Mouse (Mus musculus) embryonic facial prominence, embryonic 11.5 days (tissue): ENCODE results near the gene Spns2. TPM values are rescaled to one million over a fixed set of nuclear protein-coding genes. Genes with fewer than 3 reads are reported as not detected.

Experiments used
- ATAC-seq: fragments of 200-750 bp; cut with Nextera tagmentation; replicated peaks from 2 replicates; pipeline ENCODE4 v1.8.0; 2017; ENCODE audit warnings: low read depth; ENCODE audit not compliant: insufficient number of reproducible peaks, low FRiP score, low TSS enrichment
- DNase-seq: peaks from one replicate; pipeline ENCODE4 v3.0.0-alpha.2; 2015; ENCODE audit warnings: low spot score
- H3K27ac ChIP-seq: fragments of 300-500 bp; sonication (generic); replicated peaks from 2 replicates; pipeline ENCODE4 v1.5.1; 2014; ENCODE audit warnings: mild to moderate bottlenecking, low read depth, low read length, control low read depth
- H3K27me3 ChIP-seq: fragments of 300-500 bp; sonication (generic); 2 replicates; pipeline ENCODE4 v1.6.1; 2014; ENCODE audit warnings: mild to moderate bottlenecking, low read length, moderate library complexity, mixed read lengths; ENCODE audit not compliant: control insufficient read depth, insufficient read depth
- H3K36me3 ChIP-seq: fragments of 300-500 bp; sonication (generic); replicated peaks from 2 replicates; pipeline ENCODE4 v1.6.1; 2014; ENCODE audit warnings: low read depth, mild to moderate bottlenecking, low read length, moderate library complexity, mixed read lengths; ENCODE audit not compliant: control insufficient read depth, insufficient read depth
- H3K4me1 ChIP-seq: fragments of 300-500 bp; sonication (generic); 2 replicates; pipeline ENCODE4 v1.6.1; 2014; ENCODE audit warnings: low read length, mixed read lengths; ENCODE audit not compliant: control insufficient read depth, insufficient read depth
- H3K4me2 ChIP-seq: fragments of 300-500 bp; sonication (generic); 2 replicates; pipeline ENCODE4 v1.6.1; 2014; ENCODE audit warnings: low read depth, mild to moderate bottlenecking, control low read depth, low read length, moderate library complexity
- H3K4me3 ChIP-seq: fragments of 300-500 bp; sonication (generic); 2 replicates; pipeline ENCODE4 v1.5.1; 2014; ENCODE audit warnings: low read depth, low read length, control low read depth
- H3K9ac ChIP-seq: fragments of 300-500 bp; sonication (generic); replicated peaks from 2 replicates; pipeline ENCODE4 v1.6.1; 2014; ENCODE audit warnings: mild to moderate bottlenecking, control low read depth, low read length
- H3K9me3 ChIP-seq: fragments of 300-500 bp; sonication (generic); replicated peaks from 2 replicates; pipeline ENCODE4 v1.6.1; 2016; ENCODE audit warnings: mild to moderate bottlenecking, low read length, inconsistent platforms, mixed read lengths; ENCODE audit not compliant: control insufficient read depth
- WGBS: fragments of 180-500 bp; shearing (Covaris S2); extraction: QIAGEN DNeasy Blood & Tissue Kit; methylation state at CpG from one replicate; pipeline ENCODE4 v1.1.7; 2014; 5-methylcytosine and 5-hydroxymethylcytosine counted together
- polyA plus RNA-seq: library from polyadenylated mRNA; unstranded; fragments of >200 nt; fragmentation: Nextera tagmentation; extraction: Ambion mirVana; gene quantifications from 2 replicates; pipeline ENCODE4 v1.2.1, GENCODE M21; 2014

The Spns2 gene
- polyA plus RNA-seq, 1 experiment from 2014 or later, result 3.0 TPM

DNA sequence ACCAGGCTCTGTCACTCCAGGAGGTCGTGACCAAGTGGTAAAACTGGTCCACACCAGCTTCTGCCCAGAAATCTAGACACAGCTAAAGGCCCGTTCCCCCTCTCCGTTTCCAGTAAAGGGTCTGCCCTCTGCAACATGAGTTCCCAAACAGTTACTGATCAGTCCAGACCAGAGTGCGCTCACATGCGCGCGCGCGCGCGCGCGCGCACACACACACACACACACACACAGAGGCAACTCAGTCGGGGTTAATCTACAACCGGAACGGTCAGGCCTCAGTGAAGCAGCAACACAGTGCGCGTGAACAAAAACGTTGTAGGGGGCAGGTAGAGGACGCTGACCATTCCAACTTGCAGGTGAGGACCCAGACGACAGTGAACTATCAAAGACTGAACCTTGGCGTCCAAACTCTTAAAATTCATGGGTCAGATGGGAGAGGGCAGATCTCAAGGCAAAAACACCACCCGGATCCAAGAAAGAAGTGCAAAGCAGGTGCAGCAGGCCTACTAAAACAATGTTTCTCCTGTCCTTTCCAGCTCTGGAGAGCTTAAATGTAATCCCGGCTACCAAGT lies 79.1 kb downstream of the Spns2 start:
- Histone ChIP-seq H3K4me3 (peak overlapping the region; percentile 64), H3K4me1 (0 out of 2 replicates have a peak, but pooled peaks cover 2% of the 10 kb centered on the region), H3K9ac (peak overlapping the region; percentile 10; the same call in 1 of the 2 replicates), H3K27ac (no peak overlapping the region), H3K9me3 (no peaks in the 10 kb centered on the region), H3K36me3 (no peaks in the 10 kb centered on the region), H3K27me3 (no peaks in the 10 kb centered on the region), H3K4me2 (peak overlapping the region; percentile 95)
- DNase-seq (peak; percentile 14), ATAC-seq (0 out of 2 replicates have a peak, but pooled peaks have one; percentile 8)
- under 1% methylated on average over 25 of the region's 25 CpGs for WGBS

DNA sequence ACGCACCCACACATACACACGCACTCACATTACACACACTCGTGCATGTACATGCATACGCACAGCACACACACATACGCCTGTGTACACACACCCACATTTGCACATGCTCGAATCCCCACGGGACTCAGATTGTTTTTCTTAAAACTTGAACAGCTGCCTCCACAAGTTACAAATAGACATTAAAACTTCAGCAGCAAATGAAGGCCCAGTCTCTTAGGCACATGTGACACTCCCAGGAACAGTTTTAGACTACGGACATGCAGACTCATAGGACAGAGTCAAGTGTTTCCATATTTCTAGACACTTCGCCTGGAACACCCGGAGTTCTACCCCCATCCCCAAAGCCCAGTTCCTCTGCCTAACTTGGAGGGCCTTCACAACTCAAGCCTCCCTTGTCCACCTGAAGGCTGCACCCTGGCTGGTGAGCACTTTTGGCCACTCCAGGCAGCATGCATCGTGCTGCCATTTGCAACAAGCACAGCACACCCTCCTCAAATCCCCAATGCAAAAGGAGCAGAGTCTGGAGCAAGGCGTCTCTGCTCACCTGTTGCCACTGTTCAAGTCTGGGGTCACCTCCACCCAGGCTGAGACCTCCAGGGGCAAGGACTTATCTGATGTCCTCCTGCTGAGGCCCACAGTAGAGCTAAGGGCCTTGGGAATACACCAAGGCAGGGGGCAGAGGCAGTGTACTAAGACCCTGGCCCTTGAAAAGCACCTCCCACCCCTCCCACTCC lies 79.9 kb downstream of the Spns2 start:
- no peak overlapping the region for H3K4me3 ChIP-seq
- H3K27me3 ChIP-seq, result no peaks in the 10 kb centered on the region
- 0 out of 2 replicates have a peak, but pooled peaks cover 2% of the 10 kb centered on the region for H3K4me1 ChIP-seq
- DNase-seq (no peak), ATAC-seq (no peak)
- 70% methylated on average over 12 of the region's 12 CpGs for WGBS
- no peaks in the 10 kb centered on the region for H3K9me3 ChIP-seq
- peak overlapping the region; percentile 95; the same call in 1 of the 2 replicates for H3K4me2 ChIP-seq
- no peaks in the 10 kb centered on the region for H3K36me3 ChIP-seq
- no peak overlapping the region for H3K9ac ChIP-seq
- no peak overlapping the region for H3K27ac ChIP-seq

DNA sequence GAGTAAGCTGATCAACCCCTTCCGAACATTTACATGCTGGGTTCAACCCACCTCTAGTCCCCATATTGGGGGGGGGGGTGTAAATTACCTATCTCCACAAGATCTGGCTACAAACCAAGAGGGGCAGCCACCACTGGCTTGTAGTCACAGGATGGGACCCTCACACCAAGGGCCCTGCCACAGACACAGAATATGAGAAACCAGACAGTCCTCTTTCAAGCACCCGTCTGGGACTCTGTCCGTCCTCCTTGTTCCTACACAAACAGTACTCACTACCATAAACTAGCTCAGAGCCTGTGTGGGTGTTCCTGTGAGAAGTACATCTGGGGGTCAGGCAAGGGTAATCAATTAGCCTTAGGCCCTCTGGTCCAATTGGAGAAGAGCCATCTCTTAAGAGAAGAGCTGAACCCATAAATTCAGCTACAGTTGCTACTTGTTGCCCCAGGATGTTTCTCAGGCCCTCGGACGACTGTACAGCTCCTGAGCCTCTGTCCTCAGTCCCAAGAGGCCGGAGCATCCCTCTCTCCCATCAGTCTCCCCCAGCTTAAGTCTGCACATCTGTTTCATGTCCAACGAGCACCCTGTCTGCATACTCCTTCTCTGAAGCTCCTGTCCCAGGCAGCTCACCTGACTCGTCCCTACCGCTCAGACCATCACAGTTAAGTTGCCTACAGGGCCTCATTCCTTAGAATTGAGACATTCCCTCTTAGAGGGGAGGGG lies 81.1 kb downstream of the Spns2 start:
- WGBS, result 59% methylated on average over 9 of the region's 9 CpGs
- DNase-seq, result no peak
- no peak for ATAC-seq
- Histone ChIP-seq H3K4me1 (0 out of 2 replicates have a peak, but pooled peaks cover 2% of the 10 kb centered on the region), H3K4me3 (no peak overlapping the region), H3K27ac (no peak overlapping the region), H3K27me3 (no peaks in the 10 kb centered on the region), H3K9me3 (no peaks in the 10 kb centered on the region), H3K36me3 (no peaks in the 10 kb centered on the region), H3K9ac (no peak overlapping the region), H3K4me2 (no peak overlapping the region)

DNA sequence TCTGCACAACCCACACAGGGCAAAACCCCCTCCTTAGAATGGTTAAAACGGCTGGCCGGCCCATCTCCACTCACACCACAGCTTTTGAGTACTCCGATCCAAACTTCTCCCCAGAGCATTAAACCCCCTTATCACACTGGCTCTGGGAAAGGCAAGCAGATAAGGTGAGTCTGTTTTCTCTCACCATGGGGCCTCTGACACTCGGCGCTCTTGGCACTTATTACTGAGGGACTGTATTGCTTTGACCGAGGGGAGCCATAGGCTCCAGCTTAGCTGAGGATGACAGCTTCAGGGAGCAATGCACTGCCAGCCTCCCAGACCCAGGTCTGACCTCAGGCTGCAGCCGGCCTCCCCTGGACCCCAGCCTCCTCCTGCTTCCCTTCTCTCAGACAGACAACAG lies 82.1 kb downstream of the Spns2 start:
- H3K9ac ChIP-seq, result no peak overlapping the region
- no peak for ATAC-seq
- H3K4me3 ChIP-seq, result no peak overlapping the region
- H3K4me1 ChIP-seq, result 0 out of 2 replicates have a peak, but pooled peaks cover 2% of the 10 kb centered on the region
- no peaks in the 10 kb centered on the region for H3K36me3 ChIP-seq
- H3K27ac ChIP-seq, result no peak overlapping the region
- 13% methylated on average over 7 of the region's 7 CpGs for WGBS
- no peak for DNase-seq
- no peaks in the 10 kb centered on the region for H3K27me3 ChIP-seq
- H3K4me2 ChIP-seq, result no peak overlapping the region
- no peaks in the 10 kb centered on the region for H3K9me3 ChIP-seq

DNA sequence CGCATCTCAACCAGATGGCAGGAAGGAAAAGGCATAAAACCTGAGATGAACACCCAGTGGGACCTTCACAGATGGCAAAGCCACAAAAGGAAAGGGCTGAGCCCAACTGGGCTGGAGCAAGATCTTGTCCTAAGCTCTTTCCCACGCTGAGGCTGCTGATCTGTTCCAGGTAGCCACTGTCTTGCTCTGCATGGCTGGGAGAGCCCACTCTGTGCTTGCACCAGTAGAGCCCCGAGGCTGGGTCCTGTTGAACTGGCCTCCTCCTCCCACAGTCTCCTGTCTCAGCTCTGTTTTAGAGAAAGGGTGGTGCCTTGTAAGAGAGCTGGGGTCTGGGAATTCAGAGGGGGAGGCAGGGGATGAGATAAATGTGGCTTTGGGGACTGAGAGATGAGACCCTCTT lies 82.6 kb downstream of the Spns2 start:
- no peak for ATAC-seq
- no peak overlapping the region for H3K27ac ChIP-seq
- H3K27me3 ChIP-seq, result no peaks in the 10 kb centered on the region
- H3K9me3 ChIP-seq, result no peaks in the 10 kb centered on the region
- H3K4me3 ChIP-seq, result no peak overlapping the region
- no peaks in the 10 kb centered on the region for H3K36me3 ChIP-seq
- no peak overlapping the region for H3K9ac ChIP-seq
- DNase-seq, result no peak
- H3K4me1 ChIP-seq, result 0 out of 2 replicates have a peak, but pooled peaks cover 2% of the 10 kb centered on the region
- no peak overlapping the region for H3K4me2 ChIP-seq
- 19% methylated on average over 3 of the region's 3 CpGs for WGBS

DNA sequence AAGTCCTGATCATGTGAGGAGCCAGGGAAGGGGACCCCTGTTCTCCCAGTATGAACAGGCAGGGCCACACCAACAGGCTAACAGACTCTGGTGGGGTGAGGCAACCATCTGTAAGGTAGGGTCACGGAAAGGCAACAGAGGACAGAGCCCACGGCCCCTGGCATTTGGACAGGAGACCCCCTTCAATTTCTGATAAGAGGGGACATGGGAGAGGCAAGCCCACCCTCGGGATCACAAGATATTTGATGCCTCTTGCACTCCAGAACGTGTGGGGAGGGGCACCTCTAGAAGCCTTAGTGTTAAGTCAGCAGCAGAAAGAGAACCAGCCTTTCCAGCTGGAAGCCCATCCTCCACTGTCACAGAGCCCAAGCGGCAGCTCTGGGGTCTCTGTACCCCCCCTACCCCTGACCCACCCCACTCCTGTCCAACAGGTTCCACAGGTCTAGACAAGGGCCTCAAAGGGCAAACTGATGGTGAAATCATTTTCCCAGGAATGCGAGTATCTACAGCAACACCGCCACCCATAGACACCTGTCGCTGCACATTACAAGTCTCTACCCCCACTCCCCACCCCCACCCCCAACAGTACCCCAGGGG lies 83.5 kb downstream of the Spns2 start:
- 48% methylated on average over 8 of the region's 8 CpGs for WGBS
- Histone ChIP-seq H3K4me1 (0 out of 2 replicates have a peak, but pooled peaks cover 2% of the 10 kb centered on the region), H3K27ac (no peak overlapping the region), H3K4me3 (no peak overlapping the region), H3K9me3 (no peaks in the 10 kb centered on the region), H3K4me2 (no peak overlapping the region), H3K27me3 (no peaks in the 10 kb centered on the region), H3K36me3 (no peaks in the 10 kb centered on the region), H3K9ac (no peak overlapping the region)
- DNase-seq (peak; percentile 20), ATAC-seq (no peak)

DNA sequence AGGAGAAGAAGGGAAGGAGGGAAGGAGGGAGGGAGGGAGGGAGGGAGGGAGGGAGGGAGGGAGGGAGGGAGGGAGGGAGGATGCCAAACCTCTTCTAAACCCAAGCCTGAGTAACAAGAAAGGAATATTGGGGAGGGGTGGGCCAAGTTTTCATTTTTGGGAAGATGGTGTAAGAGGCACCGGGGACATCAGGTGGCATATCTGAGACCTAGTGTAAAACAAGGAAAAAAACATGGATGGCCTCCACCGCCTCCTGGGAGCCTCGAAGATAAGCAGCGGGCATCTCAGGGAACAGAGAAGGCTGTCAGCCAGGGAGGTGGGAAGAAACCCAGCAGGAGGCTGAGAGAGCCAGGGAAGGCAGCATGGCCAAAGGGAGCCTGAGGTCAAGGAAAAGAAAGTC lies 84.2 kb downstream of the Spns2 start:
- H3K4me1 ChIP-seq, result 0 out of 2 replicates have a peak, but pooled peaks cover 1% of the 10 kb centered on the region
- no peak overlapping the region for H3K27ac ChIP-seq
- WGBS, result 45% methylated on average over 4 of the region's 4 CpGs
- H3K9me3 ChIP-seq, result no peaks in the 10 kb centered on the region
- no peak overlapping the region for H3K9ac ChIP-seq
- no peak overlapping the region for H3K4me2 ChIP-seq
- DNase-seq (no peak), ATAC-seq (no peak)
- no peaks in the 10 kb centered on the region for H3K27me3 ChIP-seq
- H3K4me3 ChIP-seq, result no peak overlapping the region
- H3K36me3 ChIP-seq, result no peaks in the 10 kb centered on the region
